Mouse (Mus musculus): ENCODE measurements at regions not wholly inside any gene's neighbourhood (a gene's known extent, or its start where the extent isn't known, plus 50 kb on each side); places are given as distances from the start of the nearest gene placed in this dataset.

- TF ChIP-seq POLR2A (IDR thresholded peaks at IDR 0.05; ENCODE audit: borderline replicate concordance, extremely low read depth, insufficient read depth, insufficient read length): no peak
- Histone ChIP-seq H3K4me1 (ENCODE audit: control insufficient read depth, insufficient read depth, low read length) (no peaks in the 10 kb centered on the region; the same call in 1 of the 2 replicates), H3K36me3 (ENCODE audit: control insufficient read depth, insufficient read depth, low read length) (no peaks in the 10 kb centered on the region), H3K27me3 (ENCODE audit: control insufficient read depth, insufficient read depth, low read length) (no peaks in the 10 kb centered on the region), H3K27ac (replicated peaks; ENCODE audit: low read depth, low read length) (no peak overlapping the region), H3K4me2 (replicated peaks; ENCODE audit: low read depth, low read length, severe bottlenecking) (no peak overlapping the region), H3K9ac (ENCODE audit: low read depth, low read length, severe bottlenecking) (no peak overlapping the region), H3K9me3 (ENCODE audit: control insufficient read depth, low read length) (no peaks in the 10 kb centered on the region), H3K4me3 (replicated peaks; ENCODE audit: low read length) (no peak overlapping the region)
- 68% methylated on average over 1 of the region's 1 CpGs for WGBS
- DNase-seq (ENCODE audit: low spot score) (no peak), ATAC-seq (ENCODE audit: low FRiP score, low read depth) (no peak)
Measured at GRCm38 (mm10) chr12:59507431-59507830, 287.9 kb upstream of the Fbxo33 start.

DNA sequence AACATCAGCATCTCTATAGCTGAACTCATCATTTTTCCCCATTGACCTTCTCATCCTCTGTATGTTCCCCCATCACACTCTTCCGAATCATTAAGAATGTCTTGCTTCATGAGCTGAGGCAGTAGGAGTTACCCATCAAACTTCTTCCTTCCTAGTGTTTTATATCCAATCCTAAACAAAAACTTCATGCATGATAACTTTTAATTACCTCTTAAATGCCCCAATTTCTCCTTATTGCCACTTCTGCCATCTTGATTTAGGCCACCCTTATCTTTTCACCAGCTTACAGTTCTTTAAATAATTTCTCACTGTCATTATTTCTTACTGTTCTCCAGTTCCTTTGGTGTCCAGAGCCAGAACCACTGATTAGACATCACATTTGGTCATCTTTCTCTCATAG lies 277.9 kb upstream of the Fbxo33 start:
- no peak overlapping the region for H3K4me2 ChIP-seq (replicated peaks; ENCODE audit: low read depth, low read length, severe bottlenecking)
- no peak overlapping the region for H3K4me3 ChIP-seq (replicated peaks; ENCODE audit: low read length)
- no peak overlapping the region for H3K27ac ChIP-seq (replicated peaks; ENCODE audit: low read depth, low read length)
- 91% methylated on average over 1 of the region's 1 CpGs for WGBS
- H3K27me3 ChIP-seq (ENCODE audit: control insufficient read depth, insufficient read depth, low read length): no peaks in the 10 kb centered on the region
- DNase-seq (ENCODE audit: low spot score) (no peak), ATAC-seq (ENCODE audit: low FRiP score, low read depth) (no peak)
- no peak overlapping the region for H3K9ac ChIP-seq (ENCODE audit: low read depth, low read length, severe bottlenecking)
- H3K9me3 ChIP-seq (ENCODE audit: control insufficient read depth, low read length): no peaks in the 10 kb centered on the region
- TF ChIP-seq POLR2A (IDR thresholded peaks at IDR 0.05; ENCODE audit: borderline replicate concordance, extremely low read depth, insufficient read depth, insufficient read length): no peak
- H3K4me1 ChIP-seq (ENCODE audit: control insufficient read depth, insufficient read depth, low read length): no peaks in the 10 kb centered on the region
- H3K36me3 ChIP-seq (ENCODE audit: control insufficient read depth, insufficient read depth, low read length): no peaks in the 10 kb centered on the region

DNA sequence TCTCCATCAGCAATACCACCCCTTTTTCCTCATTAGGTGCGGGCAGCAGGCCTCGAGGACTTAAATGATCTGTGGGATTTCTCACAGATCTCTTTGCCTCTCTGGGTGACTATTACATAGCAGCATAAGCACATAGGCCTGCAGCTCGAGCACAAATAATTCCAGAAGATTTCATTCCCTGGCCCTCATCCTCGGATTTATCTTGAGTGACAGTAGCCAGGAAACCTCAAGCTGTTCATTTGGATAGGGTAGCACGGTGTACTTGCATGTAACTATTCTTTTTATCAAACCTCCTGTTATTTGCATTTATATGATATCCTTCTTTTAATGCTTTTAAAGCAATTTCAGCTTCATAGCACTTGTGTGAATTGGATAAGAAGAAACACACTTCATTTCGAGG lies 268.5 kb upstream of the Fbxo33 start:
- ATAC-seq (ENCODE audit: low FRiP score, low read depth): no peak
- no peak overlapping the region for H3K27ac ChIP-seq (replicated peaks; ENCODE audit: low read depth, low read length)
- no peaks in the 10 kb centered on the region for H3K27me3 ChIP-seq (ENCODE audit: control insufficient read depth, insufficient read depth, low read length)
- no peak for DNase-seq (ENCODE audit: low spot score)
- H3K4me3 ChIP-seq (replicated peaks; ENCODE audit: low read length): no peak overlapping the region
- no peak overlapping the region for H3K4me2 ChIP-seq (replicated peaks; ENCODE audit: low read depth, low read length, severe bottlenecking)
- no peaks in the 10 kb centered on the region for H3K9me3 ChIP-seq (ENCODE audit: control insufficient read depth, low read length)
- 52% methylated on average over 6 of the region's 6 CpGs for WGBS
- no peaks in the 10 kb centered on the region for H3K36me3 ChIP-seq (ENCODE audit: control insufficient read depth, insufficient read depth, low read length)
- no peak overlapping the region for H3K9ac ChIP-seq (ENCODE audit: low read depth, low read length, severe bottlenecking)
- TF ChIP-seq POLR2A (IDR thresholded peaks at IDR 0.05; ENCODE audit: borderline replicate concordance, extremely low read depth, insufficient read depth, insufficient read length): no peak
- H3K4me1 ChIP-seq (ENCODE audit: control insufficient read depth, insufficient read depth, low read length): no peaks in the 10 kb centered on the region

DNA sequence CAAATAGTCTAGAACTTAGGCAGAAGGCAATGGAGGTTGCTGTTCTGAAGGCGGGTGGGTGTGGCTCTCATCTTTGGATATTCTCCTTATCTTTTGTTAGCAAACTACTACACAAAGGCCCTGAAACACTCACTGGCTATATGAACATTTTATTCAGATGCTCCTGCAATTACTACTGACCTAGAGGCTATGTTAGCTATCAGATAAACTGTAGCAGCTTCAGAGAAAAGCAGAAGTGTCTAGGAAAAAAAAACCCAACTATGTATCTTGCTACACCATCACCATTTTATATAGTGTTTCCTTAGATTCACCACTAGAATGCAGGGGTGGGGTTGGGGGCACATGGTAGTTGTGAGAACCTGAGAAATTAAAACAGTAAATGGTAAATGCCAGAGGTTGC lies 268.0 kb upstream of the Fbxo33 start:
- H3K27ac ChIP-seq (replicated peaks; ENCODE audit: low read depth, low read length): no peak overlapping the region
- no peaks in the 10 kb centered on the region for H3K27me3 ChIP-seq (ENCODE audit: control insufficient read depth, insufficient read depth, low read length)
- no peak overlapping the region for H3K4me3 ChIP-seq (replicated peaks; ENCODE audit: low read length)
- no peaks in the 10 kb centered on the region for H3K36me3 ChIP-seq (ENCODE audit: control insufficient read depth, insufficient read depth, low read length)
- DNase-seq (ENCODE audit: low spot score): no peak
- ATAC-seq (ENCODE audit: low FRiP score, low read depth): no peak
- H3K9ac ChIP-seq (ENCODE audit: low read depth, low read length, severe bottlenecking): no peak overlapping the region
- H3K9me3 ChIP-seq (ENCODE audit: control insufficient read depth, low read length): no peaks in the 10 kb centered on the region
- no peaks in the 10 kb centered on the region for H3K4me1 ChIP-seq (ENCODE audit: control insufficient read depth, insufficient read depth, low read length)
- 88% methylated on average over 1 of the region's 1 CpGs for whole genome bisulfite sequencing
- no peak overlapping the region for H3K4me2 ChIP-seq (replicated peaks; ENCODE audit: low read depth, low read length, severe bottlenecking)
- TF ChIP-seq POLR2A (IDR thresholded peaks at IDR 0.05; ENCODE audit: borderline replicate concordance, extremely low read depth, insufficient read depth, insufficient read length): no peak

- Histone ChIP-seq H3K27ac (replicated peaks; ENCODE audit: low read depth, low read length) (no peak overlapping the region), H3K4me1 (ENCODE audit: control insufficient read depth, insufficient read depth, low read length) (no peaks in the 10 kb centered on the region), H3K9ac (ENCODE audit: low read depth, low read length, severe bottlenecking) (no peak overlapping the region), H3K4me2 (replicated peaks; ENCODE audit: low read depth, low read length, severe bottlenecking) (no peak overlapping the region), H3K4me3 (replicated peaks; ENCODE audit: low read length) (no peak overlapping the region), H3K36me3 (ENCODE audit: control insufficient read depth, insufficient read depth, low read length) (no peaks in the 10 kb centered on the region), H3K9me3 (ENCODE audit: control insufficient read depth, low read length) (no peaks in the 10 kb centered on the region), H3K27me3 (ENCODE audit: control insufficient read depth, insufficient read depth, low read length) (no peaks in the 10 kb centered on the region)
- ATAC-seq (ENCODE audit: low FRiP score, low read depth): no peak; the same call in 1 of the 2 replicates
- DNase-seq (ENCODE audit: low spot score): peak; percentile 36
- WGBS: 60% methylated on average over 10 of the region's 10 CpGs
- no peak for TF ChIP-seq POLR2A (IDR thresholded peaks at IDR 0.05; ENCODE audit: borderline replicate concordance, extremely low read depth, insufficient read depth, insufficient read length)
Measured at GRCm38 (mm10) chr12:59460997-59461961, 241.8 kb upstream of the Fbxo33 start.
